Mouse (Mus musculus): Measurements from ENCODE around the gene Shc2. TPM values are rescaled to one million over a fixed set of nuclear protein-coding genes. Genes with fewer than 3 reads are reported as not detected.

Gene Shc2
- polyA plus RNA-seq, 1 experiment from 2014 or later, result 12.2 TPM

GRCm38 (mm10) chr10:79633006-79633777 lies 4.5 kb downstream of the Shc2 start:
- Histone ChIP-seq H3K9ac (0 out of 2 replicates have a peak overlapping the region, but pooled peaks have one; percentile 5), H3K27me3 (peaks cover 4% of the 10 kb centered on the region; the same call in 1 of the 2 replicates), H3K9me3 (replicated peaks) (no peaks in the 10 kb centered on the region), H3K36me3 (no peaks in the 10 kb centered on the region), H3K4me3 (replicated peaks) (no peak overlapping the region), H3K4me1 (peaks cover 36% of the 10 kb centered on the region), H3K27ac (peak overlapping the region; percentile 57), H3K4me2 (0 out of 2 replicates have a peak overlapping the region, but pooled peaks have one; percentile 9)
- ATAC-seq (replicated peaks; ENCODE audit: low FRiP score), result 0 out of 2 replicates have a peak, but pooled peaks have one; percentile 12
- WGBS, result 54% methylated on average over 17 of the region's 17 CpGs

DNA sequence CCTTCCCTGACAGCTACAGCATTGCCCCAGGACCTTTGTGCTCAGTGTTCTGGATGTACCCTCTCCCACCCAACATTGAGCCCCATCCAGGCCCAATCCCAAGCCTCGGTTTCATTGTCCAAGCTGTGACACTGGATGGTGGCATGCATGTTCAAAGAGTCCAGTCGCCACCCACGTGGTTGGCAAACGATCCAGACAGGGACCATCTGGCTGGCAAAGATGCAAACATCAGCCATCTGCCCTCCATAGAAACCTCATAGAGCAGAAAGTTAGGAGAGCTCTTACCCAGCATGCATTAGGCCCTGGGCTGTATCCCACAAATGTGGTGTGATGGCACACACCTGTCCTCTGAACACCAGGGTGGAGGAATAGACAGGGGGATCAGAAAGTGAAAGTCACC lies 6.3 kb downstream of the Shc2 start:
- Histone ChIP-seq H3K4me3 (replicated peaks) (no peak overlapping the region), H3K9ac (no peak overlapping the region), H3K36me3 (no peaks in the 10 kb centered on the region), H3K27ac (no peak overlapping the region), H3K4me1 (peaks cover 21% of the 10 kb centered on the region), H3K4me2 (no peak overlapping the region), H3K9me3 (replicated peaks) (no peaks in the 10 kb centered on the region), H3K27me3 (no peaks in the 10 kb centered on the region)
- WGBS, result 69% methylated on average over 4 of the region's 4 CpGs
- ATAC-seq (replicated peaks; ENCODE audit: low FRiP score), result no peak

- H3K4me2 ChIP-seq, result no peak overlapping the region
- no peaks in the 10 kb centered on the region for H3K9me3 ChIP-seq (replicated peaks)
- no peak overlapping the region for H3K27ac ChIP-seq
- 87% methylated on average over 5 of the region's 5 CpGs for WGBS
- H3K9ac ChIP-seq, result no peak overlapping the region
- H3K27me3 ChIP-seq, result no peaks in the 10 kb centered on the region
- ATAC-seq (replicated peaks; ENCODE audit: low FRiP score), result no peak
- peaks cover 7% of the 10 kb centered on the region for H3K4me1 ChIP-seq
- H3K36me3 ChIP-seq, result no peaks in the 10 kb centered on the region
- no peak overlapping the region for H3K4me3 ChIP-seq (replicated peaks)
These were observed 9.3 kb downstream of the Shc2 start for GRCm38 (mm10) chr10:79628377-79628776.

GRCm38 (mm10) chr10:79626156-79626555 lies 11.6 kb downstream of the Shc2 start:
- no peak for ATAC-seq (replicated peaks; ENCODE audit: low FRiP score)
- Histone ChIP-seq H3K9me3 (replicated peaks) (no peaks in the 10 kb centered on the region), H3K36me3 (no peaks in the 10 kb centered on the region), H3K4me1 (no peaks in the 10 kb centered on the region), H3K9ac (no peak overlapping the region), H3K27me3 (no peaks in the 10 kb centered on the region), H3K4me2 (no peak overlapping the region), H3K4me3 (replicated peaks) (no peak overlapping the region), H3K27ac (no peak overlapping the region)
- WGBS, result 76% methylated on average over 10 of the region's 10 CpGs

GRCm38 (mm10) chr10:79625398-79625797 lies 12.3 kb downstream of the Shc2 start:
- no peak overlapping the region for H3K9ac ChIP-seq
- WGBS, result 74% methylated on average over 9 of the region's 9 CpGs
- H3K4me2 ChIP-seq, result no peak overlapping the region

GRCm38 (mm10) chr10:79623950-79624349 lies 13.8 kb downstream of the Shc2 start:
- H3K27me3 ChIP-seq, result no peaks in the 10 kb centered on the region
- no peak for ATAC-seq (replicated peaks; ENCODE audit: low FRiP score)
- WGBS, result 70% methylated on average over 12 of the region's 12 CpGs
- no peak overlapping the region for H3K4me2 ChIP-seq
- H3K36me3 ChIP-seq, result no peaks in the 10 kb centered on the region
- H3K27ac ChIP-seq, result no peak overlapping the region
- H3K4me3 ChIP-seq (replicated peaks), result no peak overlapping the region
- no peaks in the 10 kb centered on the region for H3K9me3 ChIP-seq (replicated peaks)
- H3K9ac ChIP-seq, result no peak overlapping the region
- H3K4me1 ChIP-seq, result 0 out of 2 replicates have a peak, but pooled peaks cover 2% of the 10 kb centered on the region

More at GRCm38 (mm10) chr10:79625398-79625797, 12.3 kb downstream of the Shc2 start:
- H3K4me3 ChIP-seq (replicated peaks), result no peak overlapping the region
- H3K27ac ChIP-seq, result no peak overlapping the region
- H3K4me1 ChIP-seq, result 0 out of 2 replicates have a peak, but pooled peaks cover 2% of the 10 kb centered on the region
- H3K9me3 ChIP-seq (replicated peaks), result no peaks in the 10 kb centered on the region
- H3K36me3 ChIP-seq, result no peaks in the 10 kb centered on the region
- ATAC-seq (replicated peaks; ENCODE audit: low FRiP score), result no peak
- no peaks in the 10 kb centered on the region for H3K27me3 ChIP-seq

DNA sequence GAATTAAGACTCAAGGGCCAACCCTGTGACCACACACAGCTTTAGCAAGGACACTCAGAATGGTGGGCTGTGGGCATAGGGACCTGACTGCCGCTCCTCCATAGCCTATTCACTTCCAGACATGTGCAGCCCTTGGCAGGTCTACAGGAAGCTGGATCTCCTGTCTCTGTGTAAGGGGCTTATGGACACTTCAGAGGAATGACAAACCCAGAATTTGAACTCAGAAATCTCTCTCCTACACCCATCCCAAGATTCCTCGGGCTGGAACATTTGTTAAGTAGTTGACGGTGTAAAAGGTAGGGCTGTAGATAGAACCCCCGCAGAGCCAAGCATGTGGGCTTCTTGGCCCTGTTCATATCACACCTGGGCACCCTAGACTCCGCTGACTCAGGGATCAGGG lies 21.3 kb downstream of the Shc2 start:
- 87% methylated on average over 5 of the region's 5 CpGs for WGBS
- Histone ChIP-seq H3K4me2 (no peak overlapping the region), H3K9ac (no peak overlapping the region), H3K4me3 (replicated peaks) (no peak overlapping the region), H3K27ac (no peak overlapping the region), H3K4me1 (peaks cover 32% of the 10 kb centered on the region), H3K9me3 (replicated peaks) (no peaks in the 10 kb centered on the region), H3K36me3 (no peaks in the 10 kb centered on the region), H3K27me3 (peaks cover 34% of the 10 kb centered on the region)
- ATAC-seq (replicated peaks; ENCODE audit: low FRiP score), result no peak

DNA sequence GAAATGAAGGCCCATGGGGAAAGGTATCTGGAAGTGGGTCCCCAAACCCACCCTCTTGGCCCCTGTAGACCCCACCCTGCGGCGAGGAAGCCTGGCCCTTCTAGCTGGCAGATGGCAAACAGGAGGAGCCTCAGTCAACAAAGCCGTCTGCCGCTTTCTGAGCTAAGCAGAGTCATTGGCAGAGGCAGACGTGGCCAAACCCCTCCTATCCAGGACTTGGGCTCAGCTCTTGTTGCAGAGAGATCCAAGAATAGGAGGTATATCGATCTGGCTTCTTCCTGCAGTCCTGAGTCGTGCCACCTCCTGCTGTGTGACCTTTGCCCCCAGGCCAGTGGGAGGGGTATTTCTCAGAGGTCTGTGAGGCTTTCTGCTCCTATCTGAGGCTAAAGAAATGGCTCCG lies 21.9 kb downstream of the Shc2 start:
- Histone ChIP-seq H3K4me3 (replicated peaks) (no peak overlapping the region), H3K4me2 (no peak overlapping the region), H3K9ac (no peak overlapping the region), H3K27me3 (peaks cover 39% of the 10 kb centered on the region), H3K36me3 (no peaks in the 10 kb centered on the region), H3K9me3 (replicated peaks) (no peaks in the 10 kb centered on the region), H3K27ac (no peak overlapping the region), H3K4me1 (peaks cover 33% of the 10 kb centered on the region)
- 14% methylated on average over 8 of the region's 8 CpGs for WGBS
- no peak for ATAC-seq (replicated peaks; ENCODE audit: low FRiP score)

GRCm38 (mm10) chr10:79614305-79614643 lies 23.4 kb downstream of the Shc2 start:
- Histone ChIP-seq H3K9me3 (replicated peaks) (no peaks in the 10 kb centered on the region), H3K36me3 (no peaks in the 10 kb centered on the region), H3K27ac (no peak overlapping the region), H3K4me3 (replicated peaks) (peak overlapping the region; percentile 62), H3K4me2 (peak overlapping the region; percentile 99), H3K4me1 (peaks cover 31% of the 10 kb centered on the region), H3K9ac (no peak overlapping the region), H3K27me3 (peaks cover 39% of the 10 kb centered on the region)
- ATAC-seq (replicated peaks; ENCODE audit: low FRiP score), result no peak; the same call in 1 of the 2 replicates
- 86% methylated on average over 1 of the region's 1 CpGs for WGBS

DNA sequence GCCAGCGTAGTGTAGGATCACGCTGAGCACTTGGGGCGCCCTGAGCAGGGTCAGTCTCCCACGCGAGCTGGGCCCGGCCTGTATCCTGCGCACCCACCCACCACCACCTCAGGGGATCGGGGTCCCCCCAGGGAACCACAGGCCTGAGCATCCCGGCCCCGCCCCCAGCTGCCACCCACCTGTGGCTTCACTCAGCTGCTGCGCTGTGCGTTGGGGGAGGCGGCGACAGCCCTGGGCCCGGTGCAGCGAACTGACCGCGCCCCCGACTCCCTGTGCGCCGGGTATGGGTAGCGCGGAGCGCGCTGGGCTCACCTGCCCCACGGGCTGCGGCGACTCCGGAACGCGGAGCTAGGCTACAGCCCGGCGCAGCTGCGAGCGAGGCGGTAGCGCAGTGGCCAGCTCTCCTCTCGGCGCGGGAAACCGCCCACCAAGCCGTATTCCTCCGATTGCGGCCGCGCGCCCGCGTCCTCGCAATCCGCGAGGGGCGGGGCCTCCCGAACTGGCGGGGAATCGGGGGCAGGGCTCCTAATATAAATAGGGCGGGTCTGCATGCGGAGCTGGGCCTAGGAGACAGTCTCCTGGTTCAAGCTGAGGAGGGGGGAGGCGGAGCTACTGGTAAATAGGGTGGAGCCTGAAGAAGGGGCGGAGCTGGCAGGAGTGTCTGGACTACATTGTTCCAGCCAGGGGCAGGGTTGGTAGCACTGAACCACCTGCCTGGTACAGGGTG lies 24.0 kb downstream of the Shc2 start, which contains the start of gene C2cd4c:
C2cd4c (minus strand) TSS at position 448 of the 727 bp plus-strand sequence.
- H3K4me3 ChIP-seq (replicated peaks), result peak within 1 kb of the TSS; percentile 62
- H3K4me1 ChIP-seq, result peaks cover 31% of the 10 kb centered on the region
- 1% methylated on average over 60 of the region's 60 CpGs for WGBS
- no peak within 1 kb of the TSS for H3K27ac ChIP-seq
- peak within 1 kb of the TSS; percentile 99 for H3K4me2 ChIP-seq
- H3K27me3 ChIP-seq, result peaks cover 39% of the 10 kb centered on the region
- no peaks in the 10 kb centered on the region for H3K36me3 ChIP-seq
- peak; percentile 90 for ATAC-seq (replicated peaks; ENCODE audit: low FRiP score)
- H3K9ac ChIP-seq, result peak within 1 kb of the TSS; percentile 61
- H3K9me3 ChIP-seq (replicated peaks), result no peaks in the 10 kb centered on the region

DNA sequence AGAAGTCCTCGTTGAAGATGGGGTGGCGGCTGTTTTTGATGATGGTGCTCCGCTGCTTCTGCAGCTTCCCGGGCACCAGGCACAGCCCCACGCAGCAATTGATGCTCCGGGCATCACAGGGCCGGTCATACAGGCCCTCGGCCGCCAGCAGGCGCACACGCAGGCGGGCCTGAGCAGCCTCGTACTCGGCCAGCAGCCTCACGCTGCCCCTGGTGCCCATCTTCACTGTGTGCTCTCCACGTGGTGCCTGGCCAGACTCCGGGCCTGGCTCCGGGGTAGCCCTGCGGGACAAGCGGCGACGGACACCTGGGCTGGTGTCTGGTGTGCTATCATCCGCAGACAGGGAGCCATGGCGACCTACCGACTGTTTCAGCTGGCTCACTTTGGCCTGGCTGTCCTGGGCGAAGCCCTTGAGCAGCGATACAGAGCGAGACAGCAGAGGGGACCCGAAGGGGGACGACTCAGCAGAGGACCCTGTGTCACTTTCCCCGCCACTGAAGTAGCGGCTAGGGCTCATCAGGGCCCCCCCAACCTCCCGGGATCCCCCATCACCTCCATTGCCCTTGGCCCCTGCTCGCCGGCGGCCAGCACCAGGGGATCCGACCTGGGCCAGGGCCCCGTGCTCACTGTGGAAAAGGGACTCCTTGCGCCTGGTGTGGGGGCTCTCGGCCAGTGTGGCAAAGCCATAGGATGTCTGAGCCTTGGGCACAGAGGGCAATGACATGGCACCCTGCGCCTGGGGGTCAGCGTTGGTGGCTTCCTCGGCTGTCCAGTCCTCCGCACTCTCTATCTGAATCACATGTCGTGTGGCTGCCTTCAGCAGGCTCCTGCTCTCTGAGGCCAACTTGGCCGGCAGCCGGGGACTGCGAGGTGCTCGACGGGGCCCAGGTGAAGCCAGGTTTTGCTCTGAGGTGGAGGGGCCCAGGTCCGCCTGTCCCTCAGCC lies 25.3 kb downstream of the Shc2 start:
- H3K4me3 ChIP-seq (replicated peaks), result peak overlapping the region; percentile 62
- no peaks in the 10 kb centered on the region for H3K9me3 ChIP-seq (replicated peaks)
- no peak overlapping the region for H3K9ac ChIP-seq
- H3K36me3 ChIP-seq, result no peaks in the 10 kb centered on the region
- WGBS, result 13% methylated on average over 51 of the region's 51 CpGs
- H3K27me3 ChIP-seq, result peaks cover 39% of the 10 kb centered on the region
- H3K4me1 ChIP-seq, result peaks cover 31% of the 10 kb centered on the region
- H3K27ac ChIP-seq, result no peak overlapping the region
- ATAC-seq (replicated peaks; ENCODE audit: low FRiP score), result peak; percentile 34
- H3K4me2 ChIP-seq, result peak overlapping the region; percentile 99

All from kidney, embryonic 15.5 days (tissue).